Mouse (Mus musculus) urinary bladder, postnatal 10 days (tissue): ENCODE measurements around the gene Spn.
"Not testable (repeated sequence)": the region's sequence is repeated elsewhere in the genome, so short reads cannot be mapped to it uniquely, and the experiment has no call there.

Experiments used
- DNase-seq: peaks from one replicate; pipeline ENCODE4 v3.0.0; 2022; ENCODE audit warnings: low spot score

Spn gene

DNA sequence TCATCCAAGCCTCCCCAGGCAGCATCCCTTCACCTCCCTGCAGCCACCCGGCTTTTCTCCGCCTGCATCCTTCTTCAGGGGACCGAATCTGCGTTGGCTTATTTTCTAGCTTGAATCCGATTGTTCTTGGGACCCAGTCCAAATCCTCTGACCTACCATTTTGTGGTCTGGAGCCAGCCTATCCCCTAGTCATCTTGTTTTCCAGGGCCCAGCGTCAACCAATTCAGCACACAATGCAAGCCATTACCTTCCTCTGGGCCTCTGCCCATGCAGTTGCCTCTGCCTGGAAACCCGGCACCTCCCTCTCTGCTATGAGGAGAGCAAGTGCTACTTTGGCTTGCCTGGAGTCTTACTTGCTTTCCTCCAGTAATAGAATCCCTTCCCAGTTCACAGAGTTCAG, 32.1 kb downstream of the Spn start:
- no peak for DNase-seq

GRCm38 (mm10) chr7:127104560-127105332, 32.9 kb downstream of the Spn start:
- no peak for DNase-seq

- DNase-seq: no peak
Measured at GRCm38 (mm10) chr7:127103960-127104359, 33.7 kb downstream of the Spn start.

DNA sequence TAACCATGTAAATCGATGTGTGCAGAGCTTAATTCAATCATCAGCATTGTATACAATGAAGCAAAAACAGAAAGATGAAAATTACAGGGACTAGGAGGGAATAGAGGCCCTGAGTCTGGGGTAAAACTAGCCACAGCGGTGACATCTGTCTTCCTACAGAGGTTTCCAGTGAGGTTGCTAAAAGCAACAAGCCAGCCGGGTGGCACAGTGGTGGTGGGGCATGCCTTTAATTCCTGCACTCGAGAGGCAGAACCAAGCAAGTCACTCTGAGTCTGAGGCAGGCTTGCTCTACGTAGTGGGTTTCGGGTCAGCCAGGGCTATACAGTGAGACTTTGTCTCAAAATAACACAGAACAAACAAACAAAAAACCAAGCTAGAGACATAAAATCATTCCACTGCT, 35.5 kb downstream of the Spn start:
- no peak for DNase-seq

- no peak for DNase-seq
Measured at GRCm38 (mm10) chr7:127101451-127102016, 36.1 kb downstream of the Spn start.

DNA sequence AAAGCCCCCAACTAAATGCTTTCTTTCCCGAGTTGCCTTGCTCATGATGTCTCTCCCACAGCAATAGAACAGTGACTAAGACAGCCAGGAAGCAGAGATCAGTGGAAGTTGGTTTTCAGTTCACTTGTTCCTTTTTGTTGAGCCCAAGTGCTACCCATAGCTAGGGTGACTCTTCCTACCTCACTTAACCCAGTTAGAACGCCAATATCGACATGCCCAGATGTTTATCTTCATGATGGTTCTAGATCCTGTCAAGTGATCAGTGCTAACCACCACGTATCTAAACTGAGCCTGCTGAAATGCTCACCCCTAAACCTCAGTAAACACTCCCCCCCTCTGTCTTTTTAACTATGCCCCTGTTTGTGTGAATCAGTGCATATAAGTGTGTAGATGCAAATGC, 38.1 kb downstream of the Spn start:
- DNase-seq: no peak

GRCm38 (mm10) chr7:127098950-127099349, 38.7 kb downstream of the Spn start:
- DNase-seq: no peak

DNA sequence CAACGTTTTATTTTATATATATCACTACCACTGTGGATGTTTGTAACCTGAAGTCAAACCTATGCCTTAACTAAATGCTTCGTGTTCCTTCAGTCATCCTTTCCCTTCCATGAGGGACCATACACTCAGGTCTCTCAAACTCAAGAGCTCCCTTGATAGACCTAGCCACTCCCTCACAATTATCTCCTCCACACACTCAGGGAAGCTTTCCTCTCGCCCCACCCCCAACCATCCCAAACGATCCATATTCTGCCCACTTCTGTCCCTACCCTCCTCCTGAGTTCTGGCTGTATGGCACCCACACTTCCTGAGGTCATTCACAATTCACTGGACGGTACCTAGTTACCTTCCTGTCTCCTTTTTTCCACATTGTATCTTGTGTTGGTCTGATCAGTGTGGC, 39.1 kb downstream of the Spn start:
- no peak for DNase-seq

DNA sequence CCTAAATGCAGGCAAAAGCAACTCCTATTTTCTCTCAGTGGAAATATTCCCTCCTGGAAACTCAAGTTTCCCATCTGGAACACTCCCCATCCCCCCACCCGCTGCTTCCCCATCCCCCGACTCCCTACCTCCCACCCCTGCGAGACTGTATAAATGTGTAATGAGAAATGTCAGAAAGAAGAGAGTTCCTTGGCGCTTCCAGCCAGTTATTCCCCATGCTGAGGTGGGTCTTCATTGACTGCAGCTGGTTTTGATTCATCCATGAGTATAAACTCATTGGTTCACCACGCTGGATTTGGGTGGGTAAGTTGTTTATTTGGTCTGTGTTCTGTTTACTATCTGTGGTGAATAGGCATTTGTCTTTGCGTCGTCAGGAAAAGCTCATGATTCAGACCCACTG, 41.2 kb downstream of the Spn start:
- no peak for DNase-seq

- DNase-seq: no peak
Measured at GRCm38 (mm10) chr7:127093914-127094313, 43.7 kb downstream of the Spn start.

GRCm38 (mm10) chr7:127091114-127091896, 46.3 kb downstream of the Spn start, which contains the start of gene AI467606:
AI467606 (plus strand) TSS chr7:127091359.
- no peak for DNase-seq

- no peak for DNase-seq
Measured at GRCm38 (mm10) chr7:127090154-127091113, 47.2 kb downstream of the Spn start.

DNA sequence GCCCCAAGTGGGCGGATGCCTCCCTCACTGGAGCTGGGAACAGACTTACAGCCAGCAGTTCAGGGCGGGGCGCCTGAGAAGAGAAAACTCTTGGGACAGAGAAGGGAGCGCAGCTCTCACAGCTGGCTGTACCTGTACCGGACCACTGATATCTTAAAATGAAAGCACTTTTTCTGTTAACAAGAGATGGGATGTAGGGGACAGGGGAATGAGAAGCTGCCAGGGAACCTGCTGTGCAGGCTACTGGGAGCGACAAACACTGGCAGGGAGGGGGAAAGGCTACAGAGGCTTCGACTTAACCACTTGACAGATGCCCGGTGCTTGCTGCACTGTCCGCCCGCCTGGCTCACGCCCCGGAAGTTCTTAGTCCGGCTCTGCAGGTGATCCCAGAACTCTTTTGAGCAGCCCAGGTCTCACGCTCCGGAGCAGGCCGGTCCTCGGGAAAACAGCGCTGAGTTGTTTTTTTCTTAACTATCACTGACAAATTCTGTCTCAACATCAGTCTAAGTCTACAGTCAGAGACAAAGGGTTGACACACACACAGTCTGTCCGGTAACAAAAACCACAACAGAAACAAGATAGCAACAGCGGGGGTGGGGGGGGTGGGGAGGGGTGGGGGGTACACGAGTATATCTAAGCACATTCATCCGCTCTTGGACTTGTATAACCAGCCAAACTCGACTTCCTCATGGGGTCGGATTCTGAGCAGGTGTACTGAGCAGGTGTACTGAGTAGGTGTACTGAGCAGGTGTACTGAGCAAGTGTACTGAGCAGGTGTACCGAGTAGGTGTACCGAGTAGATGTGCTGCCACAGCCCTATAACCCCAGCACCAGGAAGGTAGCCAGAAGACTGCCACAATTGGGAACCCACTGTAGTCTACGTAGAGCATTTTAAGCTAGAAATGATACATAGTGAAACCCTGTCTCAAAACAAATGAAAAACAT, 48.5 kb downstream of the Spn start:
- DNase-seq: no peak

GRCm38 (mm10) chr7:127088083-127088482, 49.5 kb downstream of the Spn start:
- no peak for DNase-seq

- DNase-seq: not testable (repeated sequence)
Measured at GRCm38 (mm10) chr7:127087278-127088010, 50.2 kb downstream of the Spn start, which contains the start of gene Zg16. Zg16 (minus strand) TSS chr7:127087328.

DNA sequence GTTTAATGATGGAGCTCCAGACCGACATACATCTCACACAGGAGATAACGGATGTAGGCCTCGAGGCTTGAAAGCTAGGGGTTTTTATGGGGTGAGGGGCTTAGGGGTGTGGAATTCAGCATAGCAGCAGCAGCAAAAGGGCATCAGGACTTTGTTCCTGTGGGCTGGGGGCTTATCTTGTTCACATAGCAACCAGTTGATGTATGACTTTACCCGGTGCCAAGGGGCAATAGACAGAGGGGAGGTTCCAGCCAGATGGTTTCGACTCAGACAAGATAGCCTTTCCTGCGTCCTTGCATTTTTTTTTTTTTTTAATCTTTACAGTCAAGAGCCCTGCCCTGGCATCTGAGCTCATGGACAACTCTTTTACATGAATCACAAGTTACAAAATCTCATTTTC, 51.9 kb downstream of the Spn start:
- DNase-seq: not testable (repeated sequence)

- DNase-seq: no peak
Measured at GRCm38 (mm10) chr7:127084794-127085193, 52.8 kb downstream of the Spn start.

DNA sequence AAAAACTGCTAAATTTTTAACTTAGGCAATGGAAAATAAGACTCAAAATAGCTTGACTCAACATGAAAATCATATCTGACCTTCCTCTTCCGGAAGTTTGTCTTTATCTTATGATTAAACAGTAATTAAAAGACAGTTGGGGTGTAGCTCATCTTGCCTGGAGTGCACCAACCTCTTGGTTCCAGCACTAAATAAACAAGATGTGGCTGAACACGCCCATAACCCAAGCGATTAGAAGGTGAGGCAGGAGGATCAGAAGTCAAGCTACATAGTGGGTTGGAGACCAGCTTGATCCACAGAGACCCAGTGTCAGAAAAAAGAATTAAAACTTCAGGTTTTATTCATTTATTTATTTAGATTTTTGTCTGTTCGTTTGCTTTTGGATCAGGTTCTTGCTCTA, 53.9 kb downstream of the Spn start:
- DNase-seq: no peak

DNA sequence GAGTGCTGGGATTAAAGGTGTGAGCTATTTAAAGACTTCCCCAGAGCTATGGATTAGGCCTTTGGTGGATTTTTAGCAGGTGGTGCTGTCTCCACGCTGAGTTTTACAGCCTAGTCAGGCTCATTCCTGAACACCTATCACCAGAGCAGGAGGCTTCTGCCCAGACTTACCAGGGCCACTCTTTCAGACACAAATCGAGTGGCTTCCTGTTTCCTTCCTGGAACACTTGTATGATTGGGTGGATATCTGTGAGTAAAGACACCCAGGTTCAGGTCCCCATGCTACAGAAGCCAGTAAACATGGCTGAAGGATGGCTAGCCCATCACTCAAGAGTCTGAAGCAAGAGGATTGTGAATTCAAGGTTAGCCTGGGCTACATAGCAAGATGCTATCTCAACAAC, 54.6 kb downstream of the Spn start:
- DNase-seq: no peak

GRCm38 (mm10) chr7:127082271-127082670, 55.4 kb downstream of the Spn start:
- DNase-seq: no peak
